Mouse (Mus musculus): ENCODE measurements around the gene Rplp0. TPM values are rescaled to one million over a fixed set of nuclear protein-coding genes. Genes with fewer than 3 reads are reported as not detected.
A peak's percentile ranks its signal among the peaks of the same experiment; 100 is the strongest.
"Not testable (repeated sequence)": the region's sequence is repeated elsewhere in the genome, so short reads cannot be mapped to it uniquely, and the experiment has no call there.

Gene Rplp0
- polyA plus RNA-seq, 2 experiments from 2014 or later, result 4,414 to 4,537 TPM

GRCm38 (mm10) chr5:115553801-115554420, 5.4 kb upstream of the Rplp0 start:
- no peak for ATAC-seq

- no peak for ATAC-seq
Measured at GRCm38 (mm10) chr5:115554536-115555291, 4.6 kb upstream of the Rplp0 start.

GRCm38 (mm10) chr5:115556217-115556616, 3.0 kb upstream of the Rplp0 start:
- ATAC-seq, result no peak

GRCm38 (mm10) chr5:115558182-115558794, 979 bp upstream of the Rplp0 start:
- ATAC-seq, result no peak

- no peak for ATAC-seq
Measured at GRCm38 (mm10) chr5:115560336-115560905, 1.2 kb downstream of the Rplp0 start.

GRCm38 (mm10) chr5:115563771-115564585, 4.7 kb downstream of the Rplp0 start:
- ATAC-seq, result no peak

- ATAC-seq, result peak; percentile 82
Measured at GRCm38 (mm10) chr5:115564737-115565393, 5.6 kb downstream of the Rplp0 start, which contains the start of gene Gcn1l1. Gene Gcn1l1, plus strand, starts transcription at chr5:115565254.

GRCm38 (mm10) chr5:115565403-115565802, 6.1 kb downstream of the Rplp0 start:
- no peak for ATAC-seq

GRCm38 (mm10) chr5:115568681-115569080, 9.4 kb downstream of the Rplp0 start:
- ATAC-seq, result no peak

GRCm38 (mm10) chr5:115569308-115569707, 10.0 kb downstream of the Rplp0 start:
- ATAC-seq, result no peak

- no peak for ATAC-seq
Measured at GRCm38 (mm10) chr5:115569721-115570120, 10.5 kb downstream of the Rplp0 start.

GRCm38 (mm10) chr5:115571086-115571485, 11.8 kb downstream of the Rplp0 start:
- no peak for ATAC-seq

- no peak for ATAC-seq
Measured at GRCm38 (mm10) chr5:115572679-115573535, 13.6 kb downstream of the Rplp0 start.

GRCm38 (mm10) chr5:115574992-115575391, 15.7 kb downstream of the Rplp0 start:
- ATAC-seq, result no peak

- not testable (repeated sequence) for ATAC-seq
Measured at GRCm38 (mm10) chr5:115577686-115578085, 18.4 kb downstream of the Rplp0 start.

- ATAC-seq, result no peak
Measured at GRCm38 (mm10) chr5:115578922-115579321, 19.7 kb downstream of the Rplp0 start.

GRCm38 (mm10) chr5:115579363-115579762, 20.1 kb downstream of the Rplp0 start:
- no peak for ATAC-seq

GRCm38 (mm10) chr5:115580229-115581001, 21.1 kb downstream of the Rplp0 start:
- ATAC-seq, result no peak

GRCm38 (mm10) chr5:115581662-115582061, 22.4 kb downstream of the Rplp0 start:
- no peak for ATAC-seq

- ATAC-seq, result no peak
Measured at GRCm38 (mm10) chr5:115585616-115586015, 26.3 kb downstream of the Rplp0 start.
